Mouse (Mus musculus): Measurements from ENCODE around the gene Ankef1. TPM values are rescaled to one million over a fixed set of nuclear protein-coding genes. Genes with fewer than 3 reads are reported as not detected.

Ankef1 gene
- 1 to 10 TPM; 1.1 to 1.8 TPM for total RNA-seq (2021)

GRCm38 (mm10) chr2:136501651-136502050 is at the start of gene Ankef1:
TSS of gene Ankef1 (plus strand) at chr2:136501910.
- intact Hi-C loops (cut with DNase I): no loop called here
- no peak for DNase-seq (ENCODE audit: low spot score in 2 of 2)

GRCm38 (mm10) chr2:136456468-136456867 is 45.2 kb upstream of the Ankef1 start:
- DNase-seq (ENCODE audit: low spot score in 2 of 2): no peak
- intact Hi-C loops (cut with DNase I): no loop called here

GRCm38 (mm10) chr2:136456875-136457274 is 44.8 kb upstream of the Ankef1 start:
- intact Hi-C loops (cut with DNase I): no loop called here
- no peak for DNase-seq (ENCODE audit: low spot score in 2 of 2)

- DNase-seq (ENCODE audit: low spot score in 2 of 2): no peak
- intact Hi-C loops (cut with DNase I): no loop called here
Observed at GRCm38 (mm10) chr2:136477656-136478055, 24.1 kb upstream of the Ankef1 start.

- DNase-seq (ENCODE audit: low spot score in 2 of 2): no peak
- intact Hi-C loops (cut with DNase I): loop anchor here (10.0 kb wide), 2 partner anchors 373 to 1463 kb away; no protein-coding TSS in a partner anchor
Observed at GRCm38 (mm10) chr2:136482269-136482668, 19.4 kb upstream of the Ankef1 start.

- DNase-seq (ENCODE audit: low spot score in 2 of 2): no peak
- intact Hi-C loops (cut with DNase I): loop anchor here (10.0 kb wide), 2 partner anchors 372 to 1462 kb away; no protein-coding TSS in a partner anchor
Observed at GRCm38 (mm10) chr2:136483058-136483457, 18.7 kb upstream of the Ankef1 start.

- DNase-seq (ENCODE audit: low spot score in 2 of 2): no peak
Observed at GRCm38 (mm10) chr2:136484955-136485354, 16.8 kb upstream of the Ankef1 start.

GRCm38 (mm10) chr2:136485401-136485800 is 16.3 kb upstream of the Ankef1 start:
- intact Hi-C loops (cut with DNase I): loop anchor here (1.0 to 10.0 kb wide), 5 partner anchors 112 to 1459 kb away; partner anchors contain the start of genes AL731706.2 and Snap25
- no peak for DNase-seq (ENCODE audit: low spot score in 2 of 2)

More at GRCm38 (mm10) chr2:136484955-136485354, 16.8 kb upstream of the Ankef1 start:
- intact Hi-C loops (cut with DNase I): loop anchor here (1.0 to 10.0 kb wide), 5 partner anchors 112 to 1460 kb away; partner anchors contain the start of genes AL731706.2 and Snap25

- intact Hi-C loops (cut with DNase I): loop anchor here (1.0 to 10.0 kb wide), 5 partner anchors 111 to 1459 kb away; partner anchors contain the start of genes AL731706.2 and Snap25
- DNase-seq (ENCODE audit: low spot score in 2 of 2): peak; percentile 72 to 75
Observed at GRCm38 (mm10) chr2:136485815-136486619, 15.7 kb upstream of the Ankef1 start.

- DNase-seq (ENCODE audit: low spot score in 2 of 2): no peak
- intact Hi-C loops (cut with DNase I): loop anchor here (5.0 to 10.0 kb wide), 4 partner anchors 225 to 1458 kb away; partner anchors contain the start of genes AL731706.2 and Snap25
Observed at GRCm38 (mm10) chr2:136486986-136487385, 14.7 kb upstream of the Ankef1 start.

- no peak for DNase-seq (ENCODE audit: low spot score in 2 of 2)
- intact Hi-C loops (cut with DNase I): no loop called here
Observed at GRCm38 (mm10) chr2:136511073-136511472, 9.4 kb downstream of the Ankef1 start.

GRCm38 (mm10) chr2:136511756-136512155 is 10.0 kb downstream of the Ankef1 start:
- intact Hi-C loops (cut with DNase I): no loop called here
- DNase-seq (ENCODE audit: low spot score in 2 of 2): no peak

- peak; percentile 31 to 80 for DNase-seq (ENCODE audit: low spot score in 2 of 2)
- intact Hi-C loops (cut with DNase I): no loop called here
Observed at GRCm38 (mm10) chr2:136512802-136513201, 11.1 kb downstream of the Ankef1 start.

GRCm38 (mm10) chr2:136513806-136514205 is 12.1 kb downstream of the Ankef1 start:
- DNase-seq (ENCODE audit: low spot score in 2 of 2): no peak
- intact Hi-C loops (cut with DNase I): no loop called here

GRCm38 (mm10) chr2:136515501-136515900 is 13.8 kb downstream of the Ankef1 start:
- peak; percentile 26 to 60 for DNase-seq (ENCODE audit: low spot score in 2 of 2)
- intact Hi-C loops (cut with DNase I): no loop called here

- intact Hi-C loops (cut with DNase I): no loop called here
- DNase-seq (ENCODE audit: low spot score in 2 of 2): peak in 1 of 2 experiments; percentile 49
Observed at GRCm38 (mm10) chr2:136528937-136529336, 27.2 kb downstream of the Ankef1 start.

GRCm38 (mm10) chr2:136532033-136532432 is 30.3 kb downstream of the Ankef1 start:
- peak; percentile 91 to 95 for DNase-seq (ENCODE audit: low spot score in 2 of 2)
- intact Hi-C loops (cut with DNase I): loop anchor here (2.0 kb wide), 1 partner anchor 181 kb away; the partner anchor contains the start of gene Snap25

GRCm38 (mm10) chr2:136558020-136558419 is 56.3 kb downstream of the Ankef1 start:
- intact Hi-C loops (cut with DNase I): no loop called here
- DNase-seq (ENCODE audit: low spot score in 2 of 2): no peak

GRCm38 (mm10) chr2:136562336-136562735 is 60.6 kb downstream of the Ankef1 start:
- peak in 1 of 2 experiments; percentile 55 for DNase-seq (ENCODE audit: low spot score in 2 of 2)
- intact Hi-C loops (cut with DNase I): no loop called here

GRCm38 (mm10) chr2:136570856-136571255 is 69.1 kb downstream of the Ankef1 start:
- no peak for DNase-seq (ENCODE audit: low spot score in 2 of 2)
- intact Hi-C loops (cut with DNase I): no loop called here

GRCm38 (mm10) chr2:136582762-136583161 is 81.1 kb downstream of the Ankef1 start:
- intact Hi-C loops (cut with DNase I): no loop called here
- DNase-seq (ENCODE audit: low spot score in 2 of 2): no peak
